Mouse (Mus musculus) MEL (cell line): ENCODE measurements around the gene Olfr654. TPM values are rescaled to one million over a fixed set of nuclear protein-coding genes. Genes with fewer than 3 reads are reported as not detected.

Experiments used
- DNase-seq: peaks from one replicate; pipeline ENCODE4 v3.0.0; 2011; ENCODE audit warnings: low read depth, low spot score
- H3K27ac ChIP-seq: 2 replicates; pipeline ENCODE4 v1.5.1; 2012; ENCODE audit warnings: low read depth, mild to moderate bottlenecking, control low read depth, low read length, moderate library complexity; ENCODE audit not compliant: control insufficient read depth
- H3K27me3 ChIP-seq, 2 experiments: fragments of 150-350 bp in 1 of 2; sonication (generic) in 1 of 2; 2 replicates each; pipeline ENCODE4 v1.6.1; 2012; ENCODE audit warnings: low read length in 2 of 2, mild to moderate bottlenecking in 2 of 2, improper control_type of control experiment in 1 of 2, moderate library complexity in 1 of 2; ENCODE audit not compliant: insufficient read depth in 2 of 2, control insufficient read depth in 1 of 2
- H3K36me3 ChIP-seq, 2 experiments: 2 replicates each; pipeline ENCODE4 v1.6.1; 2012 to 2014; ENCODE audit warnings: low read length in 2 of 2, improper control_type of control experiment in 1 of 2, inconsistent platforms in 1 of 2, mild to moderate bottlenecking in 1 of 2; ENCODE audit not compliant: insufficient read depth in 2 of 2, control insufficient read depth in 1 of 2
- H3K4me1 ChIP-seq, 2 experiments: fragments of 150-350 bp in 1 of 2; sonication (generic) in 1 of 2; 2 replicates each; pipeline ENCODE4 v1.6.1; 2012; ENCODE audit warnings: low read length in 2 of 2, improper control_type of control experiment in 1 of 2, mild to moderate bottlenecking in 1 of 2; ENCODE audit not compliant: insufficient read depth in 2 of 2, control insufficient read depth in 1 of 2
- H3K4me3 ChIP-seq, 2 experiments: fragments of 150-350 bp in 1 of 2; sonication (generic) in 1 of 2; 2 replicates each; pipeline ENCODE4 v1.5.1; 2012; ENCODE audit warnings: low read depth in 2 of 2, low read length in 2 of 2, mild to moderate bottlenecking in 2 of 2, moderate library complexity in 2 of 2, control low read depth in 1 of 2, improper control_type of control experiment in 1 of 2; ENCODE audit not compliant: control insufficient read depth in 1 of 2, insufficient read depth in 1 of 2
- H3K79me2 ChIP-seq: 2 replicates; pipeline ENCODE4 v1.6.1; 2012; ENCODE audit warnings: mild to moderate bottlenecking, low read length, moderate library complexity; ENCODE audit not compliant: control insufficient read depth, poor library complexity, insufficient read depth
- H3K9ac ChIP-seq: 2 replicates; pipeline ENCODE4 v1.6.1; 2012; ENCODE audit warnings: low read depth, mild to moderate bottlenecking, control low read depth, low read length, moderate library complexity; ENCODE audit not compliant: control insufficient read depth, poor library complexity, severe bottlenecking
- H3K9me3 ChIP-seq: fragments of 150-350 bp; sonication (generic); replicated peaks from 2 replicates; pipeline ENCODE4 v1.6.1; 2012; ENCODE audit warnings: mild to moderate bottlenecking, low read length, improper control_type of control experiment, moderate library complexity; ENCODE audit not compliant: insufficient read depth
- BHLHE40 ChIP-seq: IDR thresholded peaks from 2 replicates; pipeline ENCODE4 v1.6.1; 2012; ENCODE audit warnings: low read depth, mild to moderate bottlenecking, inconsistent platforms, low read length, improper control_type of control experiment, borderline replicate concordance
- CHD2 ChIP-seq: IDR thresholded peaks from 2 replicates; pipeline ENCODE4 v1.6.1; 2011; ENCODE audit warnings: low read length, improper control_type of control experiment
- E2F4 ChIP-seq: IDR thresholded peaks from 2 replicates; pipeline ENCODE4 v1.6.1; 2011; ENCODE audit warnings: low read depth, low read length, improper control_type of control experiment, borderline replicate concordance
- ELF1 ChIP-seq: IDR thresholded peaks from 2 replicates; pipeline ENCODE4 v1.6.1; 2014; ENCODE audit warnings: low read depth, mild to moderate bottlenecking, inconsistent platforms, low read length, improper control_type of control experiment, moderate library complexity
- EP300 ChIP-seq, 2 experiments: IDR thresholded peaks; 2 replicates each; pipeline ENCODE4 v1.6.1; 2011; ENCODE audit warnings: improper control_type of control experiment in 2 of 2, low read length in 2 of 2, low read depth in 1 of 2, mild to moderate bottlenecking in 1 of 2
- GABPA ChIP-seq: IDR thresholded peaks from 2 replicates; pipeline ENCODE4 v1.6.1; 2012; ENCODE audit warnings: low read depth, mild to moderate bottlenecking, inconsistent platforms, low read length, improper control_type of control experiment, moderate library complexity
- HCFC1 ChIP-seq: IDR thresholded peaks from 2 replicates; pipeline ENCODE4 v1.6.1; 2012; ENCODE audit warnings: low read depth, mild to moderate bottlenecking, inconsistent platforms, low read length, improper control_type of control experiment, moderate library complexity
- KAT2A ChIP-seq: conservative IDR thresholded peaks from 2 replicates; pipeline ENCODE4 v1.6.1; 2012; ENCODE audit warnings: low read depth, low read length, improper control_type of control experiment, inconsistent platforms
- MXI1 ChIP-seq: IDR thresholded peaks from 2 replicates; pipeline ENCODE4 v1.6.1; 2011; ENCODE audit warnings: mild to moderate bottlenecking, low read depth, low read length, improper control_type of control experiment
- MYB ChIP-seq: IDR thresholded peaks from 2 replicates; pipeline ENCODE4 v1.6.1; 2011; ENCODE audit warnings: mild to moderate bottlenecking, low read depth, low read length, improper control_type of control experiment
- MYC ChIP-seq: IDR thresholded peaks from 2 replicates; pipeline ENCODE4 v1.6.1; 2011; ENCODE audit warnings: low read depth, mild to moderate bottlenecking, low read length, improper control_type of control experiment, moderate library complexity
- NELFE ChIP-seq: IDR thresholded peaks from 2 replicates; pipeline ENCODE4 v1.6.1; 2011; ENCODE audit warnings: low read depth, low read length, improper control_type of control experiment
- NRF1 ChIP-seq: IDR thresholded peaks from 2 replicates; pipeline ENCODE4 v1.6.1; 2014; ENCODE audit warnings: low read depth, mild to moderate bottlenecking, inconsistent platforms, low read length, improper control_type of control experiment, moderate library complexity; ENCODE audit not compliant: poor library complexity, insufficient read depth, severe bottlenecking
- POLR2A ChIP-seq, 2 experiments: IDR thresholded peaks; 2 replicates each; pipeline ENCODE4 v1.6.1; 2011 to 2012; ENCODE audit warnings: low read length in 2 of 2, mild to moderate bottlenecking in 2 of 2, control low read depth in 1 of 2, improper control_type of control experiment in 1 of 2, low read depth in 1 of 2, moderate library complexity in 1 of 2; ENCODE audit not compliant: control insufficient read depth in 1 of 2, insufficient read depth in 1 of 2, poor library complexity in 1 of 2
- RAD21 ChIP-seq: IDR thresholded peaks from 2 replicates; pipeline ENCODE4 v1.6.1; 2011; ENCODE audit warnings: mild to moderate bottlenecking, low read depth, low read length, improper control_type of control experiment
- RCOR1 ChIP-seq: IDR thresholded peaks from 2 replicates; pipeline ENCODE4 v1.6.1; 2012; ENCODE audit warnings: low read depth, mild to moderate bottlenecking, inconsistent platforms, low read length, improper control_type of control experiment
- SIN3A ChIP-seq: IDR thresholded peaks from 2 replicates; pipeline ENCODE4 v1.6.1; 2012; ENCODE audit warnings: low read length, improper control_type of control experiment, inconsistent platforms
- SMC3 ChIP-seq: IDR thresholded peaks from 2 replicates; pipeline ENCODE4 v1.6.1; 2011; ENCODE audit warnings: low read depth, low read length, improper control_type of control experiment
- TAL1 ChIP-seq: IDR thresholded peaks from 2 replicates; pipeline ENCODE4 v1.6.1; 2012; ENCODE audit warnings: mild to moderate bottlenecking, inconsistent platforms, low read length, moderate library complexity, mixed read lengths
- TBP ChIP-seq: IDR thresholded peaks from 2 replicates; pipeline ENCODE4 v1.8.0; 2011; ENCODE audit warnings: low read depth, low read length, improper control_type of control experiment
- USF1 ChIP-seq: IDR thresholded peaks from 2 replicates; pipeline ENCODE4 v1.6.1; 2014; ENCODE audit warnings: low read depth, mild to moderate bottlenecking, inconsistent platforms, low read length, improper control_type of control experiment, moderate library complexity
- ZKSCAN1 ChIP-seq: IDR thresholded peaks from 2 replicates; pipeline ENCODE4 v1.6.1; 2012; ENCODE audit warnings: low read depth, mild to moderate bottlenecking, inconsistent platforms, low read length, improper control_type of control experiment, moderate library complexity
- polyA plus RNA-seq, 2 experiments: library from polyadenylated mRNA; stranded (reverse) in 1 of 2; unstranded in 1 of 2; fragments of >175 nt in 1 of 2; fragments of >200 nt in 1 of 2; gene quantifications; 2 replicates each; pipeline versions ENCODE4 v1.2.1 to v1.2.4; 2012; ENCODE audit warnings: low replicate concordance in 2 of 2, low read depth in 1 of 2; ENCODE audit not compliant: insufficient read length in 2 of 2, insufficient read depth in 1 of 2, missing spikeins in 1 of 2
- total RNA-seq: library from RNA; depleted of rRNA; stranded (reverse); fragments of 300-350 nt; gene quantifications from 2 replicates; pipeline ENCODE4 v1.2.3, GENCODE M21; 2012

Olfr654 gene
- total and polyA plus RNA-seq, 3 experiments = not detected

DNA sequence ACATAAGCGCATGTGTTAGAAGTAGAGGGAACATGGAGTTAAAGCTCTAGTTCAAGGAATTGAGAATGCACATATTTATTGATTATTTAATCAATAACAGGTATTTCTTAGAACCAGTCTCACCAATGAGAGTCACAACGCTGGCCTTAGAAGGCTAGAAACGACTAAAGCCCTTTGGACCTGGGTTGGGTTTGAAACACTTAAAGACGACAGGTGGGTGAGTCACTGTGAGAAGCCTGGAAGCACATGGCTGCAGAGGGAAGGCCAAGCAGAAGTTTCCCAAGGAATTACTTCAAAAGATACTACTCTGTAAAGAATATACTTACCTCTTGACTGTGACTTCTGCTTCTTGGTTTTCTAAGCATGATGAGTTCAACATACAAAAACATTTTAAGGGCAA, 6.0 kb upstream of the Olfr654 start:
- H3K79me2 ChIP-seq = no peaks in the 10 kb centered on the region
- H3K4me3 ChIP-seq = no peak overlapping the region
- DNase-seq = no peak
- TF ChIP-seq TAL1 (no peak), RAD21 (no peak), ELF1 (no peak)
- no peaks in the 10 kb centered on the region for H3K9me3 ChIP-seq
- H3K27me3 ChIP-seq = no peaks in the 10 kb centered on the region
- no peaks in the 10 kb centered on the region for H3K36me3 ChIP-seq
- H3K9ac ChIP-seq = no peak overlapping the region
- no peak overlapping the region for H3K27ac ChIP-seq
- no peaks in the 10 kb centered on the region for H3K4me1 ChIP-seq

DNA sequence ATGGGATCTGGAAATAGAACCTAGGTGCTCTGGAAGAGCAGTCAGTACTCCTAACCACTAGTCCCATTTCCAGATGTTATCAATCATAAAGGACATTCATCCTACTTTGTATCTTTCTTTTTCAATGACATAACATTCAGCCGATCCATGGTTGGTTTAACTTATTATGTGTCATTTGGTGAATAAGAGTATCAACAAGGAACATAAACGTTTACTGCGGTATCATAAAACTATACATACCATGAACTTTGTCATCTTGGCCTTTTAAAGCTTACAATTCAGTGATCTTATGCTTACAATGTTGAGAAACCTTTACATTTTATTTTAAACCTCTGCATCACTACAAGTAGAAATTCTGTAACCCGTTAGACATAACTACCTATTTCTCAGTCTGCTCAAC, 5.4 kb upstream of the Olfr654 start:
- no peaks in the 10 kb centered on the region for H3K4me1 ChIP-seq
- H3K9me3 ChIP-seq = no peaks in the 10 kb centered on the region
- H3K79me2 ChIP-seq = no peaks in the 10 kb centered on the region
- TF ChIP-seq SMC3 (no peak), RCOR1 (no peak), HCFC1 (no peak), KAT2A (no peak), POLR2A (IDR thresholded peaks at IDR 0.05; ENCODE audit: control insufficient read depth in 1 of 2, insufficient read depth in 1 of 2, low read depth in 1 of 2, low read length in 2 of 2, poor library complexity in 1 of 2) (no peak), MXI1 (no peak), GABPA (no peak), TBP (no peak), NELFE (no peak), NRF1 (no peak), USF1 (no peak), ELF1 (no peak), CHD2 (no peak), SIN3A (no peak), E2F4 (no peak), ZKSCAN1 (no peak), MYB (no peak), BHLHE40 (no peak), EP300 (IDR thresholded peaks at IDR 0.05; ENCODE audit: low read depth in 1 of 2, low read length in 2 of 2) (no peak), MYC (no peak)
- H3K27me3 ChIP-seq = no peaks in the 10 kb centered on the region
- no peak overlapping the region for H3K27ac ChIP-seq
- H3K9ac ChIP-seq = no peak overlapping the region
- no peaks in the 10 kb centered on the region for H3K36me3 ChIP-seq
- no peak for DNase-seq
- H3K4me3 ChIP-seq = no peak overlapping the region
